Mouse (Mus musculus) neural tube, embryonic 15.5 days (tissue): ENCODE measurements around the gene Ak4. TPM values are rescaled to one million over a fixed set of nuclear protein-coding genes. Genes with fewer than 3 reads are reported as not detected.

Source experiments
- ATAC-seq: fragments of 200-750 bp; cut with Nextera tagmentation; 2 replicates; pipeline ENCODE4 v1.8.0; 2017; ENCODE audit warnings: mild to moderate bottlenecking, moderate TSS enrichment, moderate library complexity; ENCODE audit not compliant: low FRiP score
- H3K27ac ChIP-seq: fragments of 300-500 bp; sonication (generic); replicated peaks from 2 replicates; pipeline ENCODE4 v1.5.1; 2015; ENCODE audit warnings: mild to moderate bottlenecking, inconsistent platforms
- H3K27me3 ChIP-seq: fragments of 300-500 bp; sonication (generic); replicated peaks from 2 replicates; pipeline ENCODE4 v1.6.1; 2015; ENCODE audit warnings: inconsistent platforms
- H3K36me3 ChIP-seq: fragments of 300-500 bp; sonication (generic); 2 replicates; pipeline ENCODE4 v1.6.1; 2015; ENCODE audit warnings: inconsistent platforms
- H3K4me1 ChIP-seq: fragments of 300-500 bp; sonication (generic); 2 replicates; pipeline ENCODE4 v1.6.1; 2015; ENCODE audit warnings: inconsistent platforms
- H3K4me2 ChIP-seq: fragments of 300-500 bp; sonication (generic); 2 replicates; pipeline ENCODE4 v1.6.1; 2015; ENCODE audit warnings: inconsistent platforms, mild to moderate bottlenecking, moderate library complexity
- H3K4me3 ChIP-seq: fragments of 300-500 bp; sonication (generic); replicated peaks from 2 replicates; pipeline ENCODE4 v1.5.1; 2015; ENCODE audit warnings: mild to moderate bottlenecking, inconsistent platforms
- H3K9ac ChIP-seq: fragments of 300-500 bp; sonication (generic); replicated peaks from 2 replicates; pipeline ENCODE4 v1.6.1; 2015; ENCODE audit warnings: mild to moderate bottlenecking, inconsistent platforms
- H3K9me3 ChIP-seq: fragments of 300-500 bp; sonication (generic); replicated peaks from 2 replicates; pipeline ENCODE4 v1.6.1; 2016; ENCODE audit warnings: inconsistent platforms
- WGBS: fragments of 180-500 bp; shearing (Covaris S2); methylation state at CpG from one replicate; pipeline ENCODE4 v1.1.7; 2015; ENCODE audit warnings: mixed read lengths; 5-methylcytosine and 5-hydroxymethylcytosine counted together
- polyA plus RNA-seq: library from polyadenylated mRNA; unstranded; fragments of >200 nt; fragmentation: Nextera tagmentation; extraction: Ambion mirVana; gene quantifications from 2 replicates; pipeline ENCODE4 v1.2.1, GENCODE M21; 2015

The Ak4 gene
- polyA plus RNA-seq, 1 experiment from 2014 or later, result 7.4 TPM

DNA sequence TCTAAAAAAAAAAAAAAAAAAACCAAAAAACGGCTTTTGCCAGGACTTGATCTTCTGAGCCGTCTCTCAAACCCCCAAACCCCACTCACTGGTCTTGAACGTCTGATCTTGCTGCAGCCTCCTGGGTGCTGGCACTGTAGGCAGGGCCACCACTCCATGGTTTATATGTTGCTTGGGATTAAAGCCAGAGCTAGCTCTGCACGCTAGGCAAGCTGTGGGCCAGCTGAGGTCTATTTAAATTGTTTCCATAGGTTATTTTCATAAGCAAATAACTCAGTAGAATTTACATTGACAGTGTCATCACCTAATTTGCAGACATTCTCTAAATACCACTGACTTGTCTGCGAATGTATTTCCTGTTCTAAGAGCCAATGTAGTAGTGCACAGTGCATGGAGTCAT lies 6.0 kb downstream of the Ak4 start:
- 78% methylated on average over 5 of the region's 5 CpGs for WGBS
- Histone ChIP-seq H3K9ac (no peak overlapping the region), H3K36me3 (no peaks in the 10 kb centered on the region), H3K4me3 (no peak overlapping the region), H3K27me3 (0 out of 2 replicates have a peak, but pooled peaks cover 3% of the 10 kb centered on the region), H3K9me3 (no peaks in the 10 kb centered on the region), H3K27ac (no peak overlapping the region), H3K4me1 (peaks cover 5% of the 10 kb centered on the region), H3K4me2 (no peak overlapping the region)
- no peak for ATAC-seq

DNA sequence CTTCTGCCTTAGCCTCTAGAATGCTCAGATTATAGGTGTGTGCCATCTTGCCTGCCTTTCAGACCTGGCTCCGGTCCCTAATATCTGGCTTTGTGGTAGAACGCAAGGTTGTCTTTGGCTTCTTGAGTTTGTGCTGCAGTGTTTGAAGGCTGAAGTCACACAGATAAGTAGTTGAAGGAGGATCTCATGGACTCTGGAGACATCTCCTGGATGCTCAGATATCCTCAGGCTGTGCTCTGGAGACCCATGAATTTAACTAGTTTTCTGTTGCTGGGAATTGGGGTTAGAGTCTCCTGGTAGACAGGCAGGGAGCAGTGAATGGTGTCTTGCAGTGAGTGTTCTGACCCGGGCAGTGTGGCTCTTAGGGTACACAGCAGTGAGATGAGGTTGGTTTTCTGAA lies 6.6 kb downstream of the Ak4 start:
- H3K4me3 ChIP-seq, result no peak overlapping the region
- H3K27ac ChIP-seq, result no peak overlapping the region
- no peaks in the 10 kb centered on the region for H3K27me3 ChIP-seq
- H3K9me3 ChIP-seq, result no peaks in the 10 kb centered on the region
- no peak overlapping the region for H3K4me2 ChIP-seq
- ATAC-seq, result no peak
- no peak overlapping the region for H3K9ac ChIP-seq
- 94% methylated on average over 3 of the region's 3 CpGs for WGBS
- peaks cover under 1% of the 10 kb centered on the region for H3K4me1 ChIP-seq
- no peaks in the 10 kb centered on the region for H3K36me3 ChIP-seq

DNA sequence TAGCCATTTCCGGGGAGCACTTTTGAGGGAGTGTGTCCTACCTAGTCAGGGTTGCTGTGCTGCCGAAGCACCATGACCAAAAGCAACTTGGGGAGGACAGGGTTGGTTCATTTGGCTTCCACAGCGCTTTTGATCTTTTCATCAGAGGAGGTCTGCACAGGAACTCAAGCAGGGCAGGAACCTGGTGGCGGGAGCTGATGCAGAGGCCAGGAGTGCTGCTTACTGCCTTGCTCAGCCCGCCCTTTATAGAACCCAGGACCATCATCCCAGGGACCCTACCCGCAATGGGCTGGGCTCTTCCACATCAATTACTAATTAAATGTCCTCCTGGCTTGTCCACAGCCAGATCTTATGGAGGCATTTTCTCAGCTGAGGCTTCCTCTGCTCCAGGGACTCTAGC lies 7.5 kb downstream of the Ak4 start:
- Histone ChIP-seq H3K27me3 (no peaks in the 10 kb centered on the region), H3K4me3 (no peak overlapping the region), H3K9me3 (no peaks in the 10 kb centered on the region), H3K36me3 (no peaks in the 10 kb centered on the region), H3K9ac (no peak overlapping the region), H3K4me2 (no peak overlapping the region), H3K4me1 (no peaks in the 10 kb centered on the region), H3K27ac (no peak overlapping the region)
- 88% methylated on average over 6 of the region's 6 CpGs for WGBS
- no peak for ATAC-seq

DNA sequence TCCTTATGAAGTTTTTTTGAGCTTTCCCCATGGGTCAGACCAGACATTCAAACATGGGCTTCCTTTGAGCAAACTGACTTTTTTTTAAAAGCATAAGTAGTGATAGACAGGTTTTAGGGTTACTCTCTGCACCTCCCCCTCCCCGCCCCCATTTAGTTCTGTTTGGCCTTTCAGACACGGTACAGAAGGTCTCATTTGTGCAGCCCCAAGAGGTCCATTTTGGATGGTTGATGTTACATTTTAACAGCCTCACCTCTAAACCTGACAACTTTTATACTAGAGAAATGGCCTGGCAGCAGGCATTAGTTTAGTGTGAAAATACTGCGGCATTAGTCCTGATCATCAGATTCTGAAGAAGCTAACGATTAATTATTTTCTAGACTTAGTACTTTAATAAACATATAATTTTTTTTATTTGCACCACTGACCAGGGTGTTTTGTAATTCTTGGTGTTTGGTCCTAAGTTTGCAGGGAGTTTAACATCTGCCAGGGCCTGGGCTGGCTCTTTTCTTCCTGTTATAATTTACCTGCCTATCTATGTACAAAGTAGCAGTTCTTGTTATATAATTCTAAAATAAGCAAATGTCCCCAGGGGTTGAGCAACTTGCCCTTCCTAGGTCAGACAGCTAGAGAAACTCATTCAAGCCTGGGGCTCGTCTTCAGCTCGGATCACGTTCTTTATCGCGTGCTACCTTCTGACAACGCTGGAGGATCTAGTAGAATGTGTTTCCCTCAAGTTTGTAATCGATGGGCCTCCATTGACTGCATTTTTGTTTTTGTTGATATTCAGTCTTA lies 9.0 kb downstream of the Ak4 start:
- Histone ChIP-seq H3K27me3 (no peaks in the 10 kb centered on the region), H3K36me3 (no peaks in the 10 kb centered on the region), H3K9ac (no peak overlapping the region), H3K27ac (no peak overlapping the region), H3K4me3 (no peak overlapping the region), H3K9me3 (no peaks in the 10 kb centered on the region), H3K4me2 (no peak overlapping the region), H3K4me1 (no peaks in the 10 kb centered on the region)
- ATAC-seq, result no peak
- WGBS, result 87% methylated on average over 11 of the region's 11 CpGs

DNA sequence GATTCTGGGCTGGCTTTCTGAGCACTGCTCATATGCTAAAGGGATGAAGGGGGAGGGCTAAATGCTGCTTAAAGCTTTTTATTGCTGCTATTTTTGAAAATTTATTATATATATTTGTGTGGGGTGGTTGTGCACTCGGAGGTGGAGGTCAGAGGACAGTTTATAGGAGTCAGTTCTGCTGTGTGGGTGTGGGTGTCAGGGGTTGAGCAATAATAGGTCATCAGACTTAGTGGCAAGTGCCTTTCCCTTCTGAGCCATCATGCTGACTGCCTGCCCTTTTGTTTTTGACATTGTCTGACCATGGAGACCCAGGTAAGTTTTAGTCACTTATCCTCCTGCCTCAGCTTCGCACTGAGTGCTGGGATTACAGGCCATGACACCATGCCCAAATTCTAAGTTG lies 10.0 kb downstream of the Ak4 start:
- WGBS, result 90% methylated on average over 2 of the region's 2 CpGs
- ATAC-seq, result no peak
- H3K27me3 ChIP-seq, result no peaks in the 10 kb centered on the region

DNA sequence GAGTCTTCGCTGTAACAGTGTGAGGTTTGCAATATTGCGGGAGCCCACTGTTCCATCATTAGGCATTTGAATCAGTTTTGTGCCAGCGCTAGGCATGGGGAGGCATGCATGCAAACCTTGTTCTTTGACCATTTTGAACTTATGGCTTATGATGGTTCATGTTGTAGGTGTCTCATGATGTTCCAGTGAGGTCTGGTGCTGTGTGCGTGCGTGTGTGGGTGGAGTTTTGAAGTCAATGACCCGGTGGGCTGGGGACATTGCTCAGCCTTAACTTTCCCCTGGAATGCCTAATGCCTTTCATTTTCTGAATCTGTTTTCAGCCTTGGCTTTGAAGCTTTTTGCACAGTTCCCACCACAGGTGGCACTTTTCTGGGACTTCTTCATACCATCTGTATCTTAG lies 10.9 kb downstream of the Ak4 start:
- no peak for ATAC-seq
- Histone ChIP-seq H3K36me3 (no peaks in the 10 kb centered on the region), H3K9me3 (no peaks in the 10 kb centered on the region), H3K27ac (no peak overlapping the region), H3K4me2 (no peak overlapping the region), H3K4me3 (no peak overlapping the region), H3K27me3 (no peaks in the 10 kb centered on the region), H3K4me1 (no peaks in the 10 kb centered on the region), H3K9ac (no peak overlapping the region)
- over 99% methylated on average over 6 of the region's 6 CpGs for WGBS

More for the DNA sequence above, 10.0 kb downstream of the Ak4 start:
- Histone ChIP-seq H3K4me1 (no peaks in the 10 kb centered on the region), H3K9ac (no peak overlapping the region), H3K4me3 (no peak overlapping the region), H3K36me3 (no peaks in the 10 kb centered on the region), H3K4me2 (no peak overlapping the region), H3K9me3 (no peaks in the 10 kb centered on the region), H3K27ac (no peak overlapping the region)

DNA sequence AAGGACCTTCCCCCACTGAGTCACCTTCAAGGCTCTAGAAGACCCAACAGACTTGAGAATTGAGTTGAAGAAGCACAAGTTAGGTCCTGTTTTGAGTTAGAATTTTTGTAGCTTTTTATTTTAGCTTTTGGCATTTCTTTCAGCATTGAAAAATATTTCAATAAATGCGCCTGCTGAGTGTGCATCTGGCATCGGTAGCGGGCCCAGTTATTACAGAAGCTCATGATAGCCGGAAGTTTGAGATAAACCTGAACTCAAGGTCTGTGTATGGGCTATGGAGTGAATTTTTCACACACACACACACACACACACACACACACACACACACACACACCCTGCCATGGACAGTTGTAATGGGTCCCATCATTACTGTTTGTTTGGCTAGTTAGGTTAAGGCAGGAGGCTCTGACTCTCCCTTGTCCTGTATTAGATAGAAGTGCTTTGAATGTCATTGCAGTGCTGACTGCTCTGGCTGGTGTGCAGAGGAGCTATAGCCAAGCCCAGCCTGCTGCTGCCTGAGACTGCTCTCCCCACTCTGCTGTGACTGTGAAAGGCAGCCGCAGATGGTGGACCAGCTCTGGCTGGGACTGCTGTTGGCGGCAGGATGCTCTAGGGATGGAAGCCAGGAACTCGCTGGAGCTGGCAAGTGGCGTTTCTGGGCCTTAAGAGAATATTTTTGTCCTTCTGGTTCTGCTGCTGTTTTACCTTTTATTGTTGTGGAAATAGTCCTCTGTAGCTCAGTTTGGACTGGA lies 17.9 kb downstream of the Ak4 start:
- Histone ChIP-seq H3K4me2 (no peak overlapping the region), H3K4me1 (0 out of 2 replicates have a peak, but pooled peaks cover 9% of the 10 kb centered on the region), H3K36me3 (no peaks in the 10 kb centered on the region), H3K27ac (peak overlapping the region; percentile 62), H3K4me3 (no peak overlapping the region), H3K27me3 (no peaks in the 10 kb centered on the region), H3K9me3 (no peaks in the 10 kb centered on the region), H3K9ac (no peak overlapping the region)
- peak; percentile 72 for ATAC-seq
- 75% methylated on average over 8 of the region's 8 CpGs for WGBS

DNA sequence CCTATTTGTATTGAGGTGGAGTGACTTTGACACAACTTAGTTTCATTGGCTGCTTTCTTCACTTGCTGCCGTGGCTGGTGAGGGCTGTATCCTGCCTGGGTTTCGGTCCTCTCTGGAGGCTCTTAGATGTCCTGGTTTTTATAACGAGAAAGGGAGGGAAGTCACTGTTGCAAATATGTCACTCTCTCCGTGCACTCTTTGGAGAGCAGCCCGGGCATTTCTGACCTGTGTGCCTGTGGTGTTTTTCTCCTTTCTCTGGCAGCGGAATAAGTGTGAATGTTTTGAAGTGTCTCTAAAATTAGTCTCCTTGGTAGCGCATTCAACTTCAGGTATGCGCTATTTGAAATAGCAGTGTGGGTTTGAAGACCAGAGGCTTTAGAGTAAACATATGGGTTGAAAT lies 19.2 kb downstream of the Ak4 start:
- Histone ChIP-seq H3K4me1 (0 out of 2 replicates have a peak, but pooled peaks cover 9% of the 10 kb centered on the region), H3K9me3 (no peaks in the 10 kb centered on the region), H3K9ac (no peak overlapping the region), H3K27ac (no peak overlapping the region), H3K4me3 (no peak overlapping the region), H3K36me3 (no peaks in the 10 kb centered on the region), H3K4me2 (no peak overlapping the region), H3K27me3 (no peaks in the 10 kb centered on the region)
- no peak for ATAC-seq
- 74% methylated on average over 8 of the region's 8 CpGs for WGBS

DNA sequence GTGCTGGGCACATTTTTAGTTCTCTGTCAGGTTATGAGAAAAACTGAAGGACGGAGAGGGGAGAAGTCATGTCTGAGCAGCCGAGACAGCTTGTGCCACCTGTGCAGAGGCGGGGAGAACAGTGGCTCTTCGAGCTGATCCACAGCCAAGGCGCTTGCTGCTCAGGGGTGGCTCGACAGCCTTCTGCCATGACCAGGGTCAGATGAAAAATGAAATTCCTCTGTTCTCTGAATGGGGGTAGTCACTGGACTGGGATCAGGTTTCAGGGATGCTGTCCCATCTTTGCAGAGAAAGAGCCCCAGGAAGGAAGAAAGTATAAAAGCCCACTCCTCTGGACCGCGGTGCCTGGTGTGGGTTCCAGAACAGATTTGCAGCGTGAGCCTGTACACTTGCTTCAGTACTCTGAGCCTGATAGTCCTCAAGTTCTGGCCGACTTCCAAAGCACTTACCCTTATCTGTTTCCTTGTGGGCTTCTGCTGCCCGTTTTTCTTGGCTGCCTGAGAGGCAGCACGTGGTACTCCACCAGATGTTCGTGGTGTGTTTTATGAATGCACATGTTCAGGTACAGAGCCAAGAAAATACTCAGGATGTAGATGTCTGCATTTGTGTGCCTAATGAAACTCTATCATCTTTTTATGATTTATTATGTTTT lies 20.8 kb downstream of the Ak4 start:
- Histone ChIP-seq H3K27ac (0 out of 2 replicates have a peak overlapping the region, but pooled peaks have one; percentile 33), H3K4me2 (no peak overlapping the region), H3K9ac (no peak overlapping the region), H3K27me3 (no peaks in the 10 kb centered on the region), H3K4me3 (no peak overlapping the region), H3K4me1 (0 out of 2 replicates have a peak, but pooled peaks cover 9% of the 10 kb centered on the region), H3K9me3 (no peaks in the 10 kb centered on the region), H3K36me3 (no peaks in the 10 kb centered on the region)
- peak; percentile 70; the same call in 1 of the 2 replicates for ATAC-seq
- 65% methylated on average over 13 of the region's 13 CpGs for WGBS

DNA sequence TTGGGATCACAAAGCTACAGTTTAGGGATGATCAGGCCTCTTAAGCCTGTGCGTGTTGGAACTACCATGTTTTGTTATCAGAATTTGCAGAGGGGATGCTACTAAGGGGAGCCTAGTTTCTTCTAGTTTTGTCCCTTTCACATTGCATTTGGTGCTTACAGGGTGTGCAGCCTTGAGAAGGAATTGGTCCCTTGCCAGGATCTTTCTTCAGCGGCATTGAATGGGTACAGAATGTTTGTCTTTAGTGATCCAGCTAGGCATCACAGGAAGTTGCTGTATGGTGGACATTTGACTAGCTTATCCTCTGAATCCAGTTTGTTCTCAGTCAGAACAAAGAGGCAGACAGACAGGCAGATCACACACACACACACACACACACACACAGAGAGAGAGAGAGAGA lies 23.7 kb downstream of the Ak4 start:
- Histone ChIP-seq H3K27me3 (no peaks in the 10 kb centered on the region), H3K4me3 (no peak overlapping the region), H3K27ac (no peak overlapping the region), H3K9me3 (no peaks in the 10 kb centered on the region), H3K4me1 (0 out of 2 replicates have a peak, but pooled peaks cover 5% of the 10 kb centered on the region), H3K36me3 (no peaks in the 10 kb centered on the region), H3K4me2 (no peak overlapping the region), H3K9ac (no peak overlapping the region)
- ATAC-seq, result no peak
- 63% methylated on average over 2 of the region's 2 CpGs for WGBS

DNA sequence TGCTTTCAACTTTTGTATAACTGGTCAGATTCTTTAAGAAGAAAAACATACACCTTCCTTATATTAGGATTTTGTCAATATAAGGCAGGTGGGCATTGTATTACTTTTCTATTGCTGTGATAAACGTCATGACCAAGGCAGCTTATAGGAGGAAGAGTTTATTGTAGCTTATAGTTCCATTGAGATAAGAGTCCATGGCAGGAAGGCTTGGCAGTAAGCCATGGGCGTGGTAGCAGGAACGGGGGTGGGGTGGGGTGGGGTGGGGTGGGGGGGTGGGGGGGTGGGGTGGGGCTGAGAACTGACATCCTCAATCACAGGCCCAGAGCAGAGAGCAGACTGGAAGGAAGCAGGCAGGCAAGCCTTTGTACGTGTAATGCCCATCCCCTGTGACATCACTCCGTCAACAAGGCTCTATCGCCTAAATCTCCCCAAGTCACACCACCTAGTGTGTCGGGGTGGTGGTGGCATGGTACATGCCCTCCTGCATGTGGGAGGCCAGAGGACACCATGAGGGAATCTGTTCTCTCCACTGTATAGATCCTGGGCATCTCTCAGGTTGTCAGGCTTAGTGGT lies 24.4 kb downstream of the Ak4 start:
- H3K4me3 ChIP-seq, result no peak overlapping the region
- no peak for ATAC-seq
- H3K9ac ChIP-seq, result no peak overlapping the region
- H3K27ac ChIP-seq, result no peak overlapping the region
- H3K36me3 ChIP-seq, result no peaks in the 10 kb centered on the region
- no peak overlapping the region for H3K4me2 ChIP-seq
- no peaks in the 10 kb centered on the region for H3K27me3 ChIP-seq
- H3K4me1 ChIP-seq, result 0 out of 2 replicates have a peak, but pooled peaks cover 5% of the 10 kb centered on the region
- 72% methylated on average over 7 of the region's 7 CpGs for WGBS
- H3K9me3 ChIP-seq, result no peaks in the 10 kb centered on the region
